Mouse (Mus musculus): ENCODE measurements around the gene 3300002I08Rik.
"Not testable (repeated sequence)": the region's sequence is repeated elsewhere in the genome, so short reads cannot be mapped to it uniquely, and the experiment has no call there.

3300002I08Rik gene

DNA sequence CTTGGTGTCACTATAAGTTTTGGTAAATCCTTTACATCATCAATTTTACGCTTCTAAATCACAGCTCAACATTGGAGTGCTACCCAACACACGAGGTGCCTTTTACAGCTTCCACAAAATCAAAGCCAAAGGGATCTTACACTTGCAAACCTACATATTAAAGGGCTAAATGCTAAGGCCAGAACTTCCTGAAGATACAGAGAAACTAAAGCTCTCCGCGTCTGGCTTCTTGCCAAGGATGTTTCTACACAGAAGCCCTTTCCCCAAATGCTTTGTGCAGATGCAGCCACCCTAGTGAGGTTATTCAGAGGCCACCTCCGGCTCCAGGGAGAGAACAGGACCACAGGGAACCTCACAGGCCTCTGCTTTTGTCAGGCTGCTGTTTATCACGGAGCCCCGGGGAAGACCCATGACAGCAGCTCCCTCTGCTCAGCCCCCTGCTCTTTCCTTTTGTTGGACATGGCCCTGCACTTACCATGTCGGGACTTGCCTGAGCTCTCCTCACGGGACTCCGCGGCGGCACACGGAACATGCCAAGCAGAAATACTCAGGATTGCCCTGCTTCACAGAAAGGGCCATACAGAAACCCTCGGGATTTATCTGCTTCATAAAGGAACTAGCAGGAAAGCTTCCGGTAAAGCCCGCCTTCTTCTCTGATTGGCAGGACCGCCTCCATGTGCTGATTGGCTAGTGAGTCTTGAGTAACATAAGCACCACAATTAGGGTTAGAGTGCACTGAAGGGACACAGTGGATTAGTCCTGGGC lies at the start of gene 3300002I08Rik:
Gene 3300002I08Rik (minus strand): TSS at position 653 of the 765 bp plus-strand sequence.
- peak; percentile 92 for DNase-seq (ENCODE audit: low spot score)

DNA sequence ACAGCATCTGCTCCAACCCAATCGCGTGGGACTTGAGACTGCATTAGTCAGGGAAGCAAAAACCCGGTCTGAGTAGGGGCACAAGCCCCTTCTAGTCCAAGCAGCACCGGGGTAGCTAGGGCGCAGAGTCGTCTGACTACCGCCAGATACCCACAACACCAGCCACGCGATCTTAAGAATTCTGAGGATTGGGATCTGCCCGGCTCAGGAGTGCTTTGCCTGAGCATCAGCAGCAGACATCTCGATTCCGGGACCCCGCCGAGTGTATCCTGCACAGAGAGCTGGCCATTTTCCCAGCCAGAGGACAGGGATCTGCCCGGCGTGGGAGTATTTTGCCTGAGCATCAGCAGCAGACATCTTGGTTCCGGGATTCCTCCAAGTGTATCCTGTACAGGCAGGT lies 49.6 kb upstream of the 3300002I08Rik start:
- DNase-seq (ENCODE audit: low spot score), result not testable (repeated sequence)

DNA sequence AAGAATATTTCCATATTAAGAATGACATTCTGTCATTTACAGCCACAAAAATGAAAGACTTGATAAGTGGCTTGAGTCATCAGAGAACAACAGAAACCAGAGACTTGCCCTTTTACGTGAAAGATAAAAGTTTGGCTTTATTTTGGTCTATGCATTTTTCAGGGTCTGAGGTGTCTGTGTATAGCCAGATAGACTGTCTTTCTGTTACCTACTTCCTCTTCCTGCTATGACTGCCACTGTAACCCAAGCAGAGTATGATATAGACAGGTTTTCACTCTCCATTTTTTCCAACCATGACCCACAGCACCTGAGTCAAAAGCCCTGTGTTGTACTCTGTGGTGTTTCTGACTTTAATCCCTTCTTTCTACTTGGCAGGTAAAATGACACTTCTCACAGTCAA lies 27.6 kb upstream of the 3300002I08Rik start:
- no peak for DNase-seq (ENCODE audit: low spot score)

DNA sequence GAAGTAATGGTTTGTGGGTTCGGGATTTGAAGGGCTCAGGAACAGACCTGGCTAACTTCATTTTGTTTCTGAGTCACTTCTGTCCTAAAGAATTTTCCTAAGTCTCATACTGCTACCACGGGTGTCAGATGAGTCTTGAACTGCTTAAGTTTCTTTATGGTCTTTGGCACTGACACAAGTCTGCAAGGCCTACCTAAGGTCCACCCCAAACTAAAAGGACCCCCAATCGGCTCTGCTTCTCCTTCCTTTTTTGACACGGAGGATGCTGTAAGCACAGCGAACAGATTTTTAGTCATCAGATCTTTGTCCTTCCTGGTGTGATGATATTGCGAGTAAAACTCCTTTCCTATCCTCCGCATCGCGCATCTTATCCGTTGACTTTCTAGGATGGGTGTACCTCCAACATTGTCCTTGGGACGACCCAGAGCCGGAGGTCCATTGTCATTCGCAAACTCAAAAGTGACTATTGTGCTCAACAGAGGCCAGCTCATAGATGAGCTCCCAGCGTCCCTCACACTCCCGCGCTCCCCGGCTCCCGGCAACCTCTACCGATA lies 23.1 kb upstream of the 3300002I08Rik start:
- not testable (repeated sequence) for DNase-seq (ENCODE audit: low spot score)

DNA sequence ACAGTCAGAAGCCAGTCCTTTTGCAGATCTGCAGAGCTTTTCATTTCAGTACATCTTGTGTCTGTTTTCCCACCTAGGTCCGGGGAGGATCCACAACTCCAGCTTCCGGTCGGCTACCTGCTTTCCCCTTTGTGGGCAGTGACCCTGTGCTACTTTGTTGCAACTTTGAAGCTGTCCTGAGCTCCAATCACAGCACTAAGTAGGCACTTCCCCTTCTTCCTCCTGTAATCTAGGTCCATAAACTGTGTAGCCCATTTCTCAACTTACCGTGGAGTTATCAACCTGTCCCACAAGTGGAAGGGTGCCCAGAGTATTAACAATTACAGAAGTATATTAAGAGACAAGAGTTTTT lies 289 bp upstream of the 3300002I08Rik start:
- DNase-seq (ENCODE audit: low spot score), result no peak

DNA sequence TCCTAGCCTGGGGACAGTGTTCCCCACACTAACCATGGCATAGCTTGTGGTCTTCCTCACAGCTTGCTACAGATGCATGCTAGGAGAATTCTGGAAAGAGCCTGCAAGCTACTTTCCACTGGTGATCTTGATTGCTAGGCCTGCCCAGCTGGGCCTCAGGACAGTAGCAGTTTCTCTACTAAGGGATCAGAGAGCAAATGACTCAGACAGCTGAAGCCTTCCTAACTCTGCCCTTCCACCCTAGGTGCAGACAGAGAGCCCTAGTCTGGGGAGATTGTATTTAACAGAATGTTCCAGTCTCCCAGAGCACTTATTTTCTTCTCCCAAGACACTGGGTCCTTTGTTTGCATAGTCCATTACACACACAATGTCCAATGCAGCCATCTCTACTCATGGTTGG lies 5.4 kb downstream of the 3300002I08Rik start:
- not testable (repeated sequence) for DNase-seq (ENCODE audit: low spot score)

DNA sequence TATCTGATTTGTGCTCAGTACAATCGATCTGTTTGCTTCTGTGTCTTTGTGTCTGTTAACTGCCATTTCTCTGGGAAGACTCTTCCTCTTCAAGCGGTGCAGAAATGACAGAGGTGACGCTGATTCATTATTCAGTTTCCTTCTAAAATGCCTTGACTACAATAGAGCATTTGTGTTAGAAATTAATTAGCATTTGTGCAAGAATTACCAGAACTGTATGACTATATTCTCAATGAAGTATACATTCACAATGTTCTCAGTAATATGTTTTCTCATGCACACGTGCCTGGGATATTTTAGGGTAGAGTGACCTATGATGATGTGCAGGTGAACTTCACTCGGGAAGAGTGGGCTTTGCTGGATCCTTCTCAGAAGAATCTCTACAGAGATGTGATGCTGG lies 39.2 kb downstream of the 3300002I08Rik start, which contains the start of gene Gm10130:
Gene Gm10130 (plus strand): TSS at position 301 of the 400 bp plus-strand sequence.
- DNase-seq (ENCODE audit: low spot score), result no peak

DNA sequence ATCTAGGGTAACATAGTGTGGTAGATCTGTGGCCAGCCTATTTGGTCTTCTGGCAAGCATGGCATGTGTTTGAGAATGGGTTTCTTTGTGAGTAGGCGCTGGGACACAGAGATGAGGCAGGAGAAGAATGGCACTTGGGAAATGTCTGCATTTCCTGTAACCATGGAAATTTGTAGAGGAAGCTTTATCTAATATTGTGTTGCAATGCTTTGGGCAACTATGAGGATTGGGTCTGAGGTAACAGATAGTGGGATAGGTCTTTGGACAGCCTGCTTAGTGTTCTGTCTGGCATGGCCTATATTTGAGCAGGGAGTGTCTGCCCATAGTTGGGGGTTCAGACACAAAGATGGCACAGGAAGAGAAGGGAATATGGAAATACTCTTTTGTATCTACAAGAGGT lies 43.6 kb downstream of the 3300002I08Rik start:
- DNase-seq (ENCODE audit: low spot score), result no peak

DNA sequence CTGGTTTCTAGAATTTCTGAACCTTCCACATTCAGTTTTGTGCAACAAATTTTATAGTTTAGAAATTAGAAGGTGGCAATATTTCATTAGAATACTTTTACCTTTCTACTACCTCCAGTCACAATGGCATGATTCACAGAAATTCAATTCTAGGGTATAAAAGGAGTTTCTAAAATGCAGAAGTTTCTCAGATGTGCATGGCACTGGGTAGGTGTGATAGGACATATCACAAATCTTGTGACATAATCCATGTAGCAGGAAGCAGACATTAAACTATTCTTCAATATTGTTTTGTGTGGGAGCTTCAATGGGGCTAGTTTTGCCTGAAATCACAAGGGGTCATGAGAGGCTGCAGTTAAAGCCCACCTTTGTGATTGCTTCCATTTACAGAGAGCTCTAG lies 46.4 kb downstream of the 3300002I08Rik start:
- no peak for DNase-seq (ENCODE audit: low spot score)

DNA sequence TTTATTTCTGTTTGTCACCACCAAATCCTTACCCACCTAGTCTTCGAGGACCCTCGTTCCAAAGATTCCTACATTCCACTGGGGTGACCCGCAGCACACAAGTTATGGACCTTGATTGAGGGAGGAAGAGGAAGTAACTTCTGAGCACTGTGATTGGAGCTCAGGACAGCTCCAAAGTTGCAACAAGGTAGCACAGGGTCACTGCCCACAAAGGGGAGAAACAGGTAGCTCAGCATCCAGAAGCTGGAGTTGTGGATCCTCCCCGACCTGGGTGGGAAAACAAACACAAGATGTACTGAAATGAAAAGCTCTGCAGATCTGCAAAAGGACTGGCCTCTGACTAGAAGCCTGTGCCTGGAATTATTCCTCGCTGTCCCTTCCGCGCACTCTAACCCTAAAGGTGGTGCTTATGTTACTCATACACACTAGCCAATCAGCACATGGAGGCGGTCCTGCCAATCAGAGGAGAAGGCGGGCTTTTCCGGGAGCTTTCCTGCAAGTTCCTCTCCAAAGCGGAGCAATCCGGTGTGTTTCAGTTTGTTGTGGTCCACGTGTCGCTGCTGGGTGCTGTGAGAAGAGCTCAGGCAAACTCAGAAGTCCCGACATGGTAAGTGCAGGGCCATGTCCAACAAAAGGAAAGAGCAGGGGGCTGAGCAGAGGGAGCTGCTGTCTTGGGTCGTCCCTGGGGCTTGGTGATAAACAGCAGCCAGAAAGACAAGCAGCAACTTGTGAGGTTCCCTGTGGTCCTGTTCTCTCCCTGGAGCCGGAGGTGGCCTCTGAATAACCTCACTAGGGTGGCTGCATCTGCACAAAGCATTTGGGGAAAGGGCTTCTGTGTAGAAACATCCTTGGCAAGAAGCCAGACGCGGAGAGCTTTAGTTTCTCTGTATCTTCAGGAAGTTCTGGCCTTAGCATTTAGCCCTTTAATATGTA lies 51.3 kb downstream of the 3300002I08Rik start:
- DNase-seq (ENCODE audit: low spot score), result peak; percentile 89

DNA sequence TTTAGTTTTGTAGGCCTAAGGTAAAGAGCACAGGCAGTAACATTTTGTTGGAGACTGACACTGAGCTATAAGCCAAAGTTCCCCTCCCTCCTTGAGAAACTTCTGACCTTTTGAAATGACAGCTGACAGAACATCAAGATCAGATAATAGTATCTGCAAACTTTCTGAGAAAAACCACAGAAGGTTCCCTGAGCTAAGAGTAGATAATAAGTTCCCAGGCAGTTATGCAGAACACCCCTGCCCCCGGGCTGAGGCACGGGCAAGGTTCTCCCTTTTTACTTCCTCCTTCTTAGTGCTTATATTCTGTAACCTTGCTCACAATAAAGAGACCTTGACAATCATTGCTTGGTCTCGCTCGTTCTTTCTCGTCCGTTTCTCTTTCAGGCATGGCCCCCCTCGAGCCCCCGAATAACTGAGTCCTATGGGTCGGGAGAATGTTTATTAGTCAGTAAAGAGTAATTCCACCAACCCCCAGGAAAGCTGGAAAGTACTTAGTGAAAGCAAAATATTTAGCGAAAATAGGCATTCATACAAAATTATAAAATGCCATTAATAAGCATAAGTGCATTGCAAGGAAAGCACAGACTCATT lies 55.3 kb downstream of the 3300002I08Rik start:
- DNase-seq (ENCODE audit: low spot score), result no peak

DNA sequence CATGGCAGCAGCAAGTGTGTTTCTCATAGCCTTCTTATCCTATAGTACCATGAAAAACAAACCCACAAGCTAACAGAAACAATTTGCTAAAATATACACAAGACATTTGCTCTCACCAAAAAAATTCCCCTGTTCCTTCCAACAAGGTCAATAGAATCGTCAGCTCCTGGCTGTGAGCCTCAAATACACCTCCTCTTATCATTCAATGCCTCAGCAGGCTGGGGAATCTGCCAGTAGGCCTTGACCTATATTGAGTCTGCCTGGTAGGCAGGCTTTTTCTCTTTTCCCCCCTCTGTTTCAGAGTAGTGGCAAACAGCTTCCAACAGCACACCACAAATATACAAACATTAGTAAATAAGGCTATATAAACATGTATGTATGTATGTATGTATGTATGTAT lies 63.5 kb downstream of the 3300002I08Rik start:
- DNase-seq (ENCODE audit: low spot score), result no peak

DNA sequence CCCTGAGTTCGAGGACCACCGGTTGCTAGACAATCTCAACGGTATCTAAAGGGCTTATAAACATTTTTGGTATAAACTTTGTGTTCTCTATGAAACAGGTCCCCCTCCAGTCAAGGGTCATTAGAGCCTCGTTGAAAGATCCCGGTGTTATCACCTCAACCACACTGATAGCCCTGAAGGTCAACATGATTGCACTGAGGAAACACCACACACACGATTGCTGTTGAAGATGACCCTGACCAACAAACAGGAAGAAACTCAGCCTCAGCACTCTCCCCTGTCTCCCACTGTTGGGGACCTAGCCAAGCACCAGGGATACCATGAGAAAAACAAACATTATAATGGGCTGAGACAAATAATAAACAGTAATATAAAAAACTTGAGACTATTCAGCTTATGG lies 68.9 kb downstream of the 3300002I08Rik start:
- DNase-seq (ENCODE audit: low spot score), result no peak

Measured in embryo, embryonic 10 days (tissue).